Mouse (Mus musculus): ENCODE results near the gene Wwc1.

The Wwc1 gene

GRCm38 (mm10) chr11:35933402-35934085 is 46.8 kb downstream of the Wwc1 start:
- DNase-seq (ENCODE audit: low spot score) = peak; percentile 39

GRCm38 (mm10) chr11:35932121-35932885 is 48.0 kb downstream of the Wwc1 start:
- DNase-seq (ENCODE audit: low spot score) = no peak

DNA sequence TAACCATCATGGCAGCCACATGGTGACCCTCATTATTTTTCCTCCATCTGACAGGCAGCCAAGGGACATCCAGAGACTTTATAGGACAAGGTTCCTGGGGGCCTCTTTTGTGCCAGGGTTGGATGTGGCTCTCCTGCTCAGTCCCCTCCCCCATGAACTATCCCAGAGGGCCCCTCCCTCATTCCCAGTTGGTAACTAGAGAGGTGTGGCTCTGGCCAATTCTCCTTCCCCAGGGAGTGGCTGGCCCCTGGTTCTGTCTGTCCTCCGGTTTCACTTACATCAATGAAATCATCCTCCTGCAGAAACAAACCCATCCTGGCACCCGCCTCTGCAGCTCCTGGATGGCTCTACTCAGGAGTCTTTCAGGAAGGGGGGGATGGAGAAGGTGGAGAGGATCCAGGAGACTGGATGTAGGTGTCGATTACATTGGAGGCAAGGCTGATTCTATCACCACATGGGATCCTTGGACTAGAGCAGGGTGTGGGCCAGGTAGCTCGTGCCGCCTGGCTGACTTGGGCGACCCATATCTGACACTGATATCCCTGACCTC is 49.7 kb downstream of the Wwc1 start:
- DNase-seq (ENCODE audit: low spot score) = no peak

DNA sequence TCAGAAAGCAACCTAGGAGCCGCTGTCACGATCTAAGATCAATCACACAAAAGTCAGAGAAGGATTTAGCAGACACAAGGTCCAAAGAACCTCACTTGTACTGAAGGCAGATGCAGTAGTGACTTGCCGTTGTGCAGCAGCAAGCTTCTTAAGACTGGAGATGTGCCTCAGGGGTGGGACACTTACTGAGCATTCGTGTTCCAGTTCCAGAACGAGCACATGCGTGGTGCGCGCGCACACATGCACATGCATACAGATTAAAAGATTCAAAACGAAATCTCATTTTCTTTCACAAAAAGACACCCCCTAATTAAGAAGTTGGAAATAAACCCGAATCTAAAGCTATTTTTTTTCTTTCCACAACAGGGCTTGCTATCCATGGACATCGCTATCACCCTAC is 51.9 kb downstream of the Wwc1 start:
- DNase-seq (ENCODE audit: low spot score) = no peak

DNA sequence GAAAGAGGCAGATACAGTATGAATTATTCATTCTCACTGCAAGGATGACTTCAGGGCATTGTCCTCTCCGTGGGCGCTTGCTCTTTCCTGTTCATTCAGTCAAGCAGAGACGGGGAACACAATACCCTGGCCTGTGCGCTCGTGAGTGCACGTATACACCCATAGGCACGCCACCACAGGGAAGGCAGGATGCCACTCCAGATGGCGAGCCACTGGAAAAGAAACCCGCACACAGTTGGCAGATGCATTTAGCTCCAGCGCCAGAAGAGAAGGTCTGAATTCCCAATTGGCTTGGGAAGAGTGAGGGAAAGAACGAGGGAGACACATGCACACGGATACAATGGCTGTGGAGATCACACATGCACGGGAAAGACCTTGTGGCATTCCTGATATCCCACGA is 53.0 kb downstream of the Wwc1 start:
- DNase-seq (ENCODE audit: low spot score) = no peak

GRCm38 (mm10) chr11:35925592-35925991 is 54.7 kb downstream of the Wwc1 start:
- peak; percentile 38 for DNase-seq (ENCODE audit: low spot score)

DNA sequence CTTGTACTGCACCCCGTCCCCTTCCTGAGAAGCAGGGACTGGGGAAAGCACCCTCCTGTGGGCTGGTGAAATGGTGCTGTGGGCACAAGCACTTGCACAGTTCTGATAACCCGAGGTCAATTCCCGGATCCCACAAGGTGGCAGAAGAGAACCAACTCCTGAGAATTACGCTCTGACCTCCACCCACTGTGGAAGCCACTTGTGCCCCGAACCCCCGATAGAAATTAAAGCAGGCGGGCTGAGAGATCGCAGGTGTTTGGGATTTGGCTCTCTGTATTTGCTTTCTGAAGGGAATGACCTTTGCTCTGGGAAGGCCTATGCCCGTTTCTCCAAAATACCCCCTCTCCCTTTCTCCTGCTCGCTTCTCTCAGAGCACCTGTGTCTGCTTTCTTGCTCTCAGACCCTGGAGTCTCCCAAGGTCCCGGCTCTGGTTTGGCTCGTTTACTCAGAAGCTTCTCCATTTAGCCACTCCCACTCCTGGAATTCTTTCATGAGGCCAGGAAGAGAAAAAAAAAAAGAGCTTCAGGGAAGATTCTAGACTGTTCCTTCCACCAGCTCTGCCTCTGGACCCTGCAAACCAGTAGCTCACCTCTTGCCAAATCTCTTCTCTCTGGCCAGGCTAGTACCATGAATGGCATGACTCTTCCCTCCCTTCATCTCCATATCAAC is 58.0 kb downstream of the Wwc1 start:
- peak; percentile 44 for DNase-seq (ENCODE audit: low spot score)

- DNase-seq (ENCODE audit: low spot score) = no peak
Measured at GRCm38 (mm10) chr11:35920776-35921175, 59.6 kb downstream of the Wwc1 start.

- no peak for DNase-seq (ENCODE audit: low spot score)
Measured at GRCm38 (mm10) chr11:35919856-35920503, 60.3 kb downstream of the Wwc1 start.

GRCm38 (mm10) chr11:35919383-35919782 is 60.9 kb downstream of the Wwc1 start:
- DNase-seq (ENCODE audit: low spot score) = no peak

DNA sequence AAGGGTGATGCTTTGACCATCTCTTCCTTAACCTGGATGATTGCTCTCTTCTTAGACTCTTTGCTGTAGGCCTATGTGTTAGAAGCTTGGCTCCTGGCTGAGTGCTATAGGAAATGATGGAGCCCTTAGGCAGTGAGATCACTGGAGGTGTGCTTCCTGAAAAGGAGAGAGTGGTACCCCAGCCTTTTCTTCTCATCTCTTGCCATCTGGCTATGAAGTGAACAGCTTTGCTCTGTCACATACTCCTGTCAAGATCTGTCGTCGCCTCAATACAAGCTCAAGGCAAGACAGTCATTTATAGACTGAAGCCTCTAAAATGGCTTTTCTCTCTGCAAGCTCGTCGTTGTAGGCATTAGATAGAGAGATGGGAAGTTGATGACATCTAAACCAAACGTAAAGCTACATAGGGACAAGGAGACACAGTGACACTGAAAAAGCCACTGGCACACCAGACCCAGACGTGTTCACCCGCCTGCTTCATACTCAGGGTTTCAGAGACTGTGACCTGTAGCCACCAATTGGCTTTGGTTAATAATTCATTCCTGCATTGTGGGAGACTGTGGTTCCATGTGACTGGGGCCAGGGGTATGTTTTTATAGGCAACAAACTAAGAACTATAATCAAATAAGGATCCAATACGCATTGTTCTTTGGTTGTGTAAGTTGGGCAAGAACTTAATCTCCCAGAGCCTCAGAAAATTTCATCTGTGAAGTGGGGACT is 63.7 kb downstream of the Wwc1 start:
- no peak for DNase-seq (ENCODE audit: low spot score)

DNA sequence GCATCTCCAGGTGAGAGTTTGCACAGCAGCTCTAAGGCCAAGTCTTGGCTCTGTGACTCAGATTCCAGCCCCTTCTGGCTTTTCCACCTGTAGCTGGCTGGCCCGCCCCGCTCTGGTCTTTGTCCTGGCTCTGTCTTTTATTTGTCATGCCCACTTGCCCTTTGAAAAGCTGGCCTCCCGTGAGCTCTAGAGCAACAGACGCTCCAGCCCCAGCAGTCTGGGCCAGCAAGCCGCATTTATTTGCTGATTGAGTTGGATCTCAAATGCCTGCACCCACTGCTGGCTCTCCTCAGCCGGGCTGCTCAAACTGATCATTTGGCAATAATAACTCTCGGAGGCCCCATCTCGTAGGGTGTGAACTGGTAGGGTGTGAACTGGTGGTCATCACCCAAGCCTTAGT is 64.8 kb downstream of the Wwc1 start:
- no peak for DNase-seq (ENCODE audit: low spot score)

- DNase-seq (ENCODE audit: low spot score) = no peak
Measured at GRCm38 (mm10) chr11:35913418-35914044, 66.8 kb downstream of the Wwc1 start.

DNA sequence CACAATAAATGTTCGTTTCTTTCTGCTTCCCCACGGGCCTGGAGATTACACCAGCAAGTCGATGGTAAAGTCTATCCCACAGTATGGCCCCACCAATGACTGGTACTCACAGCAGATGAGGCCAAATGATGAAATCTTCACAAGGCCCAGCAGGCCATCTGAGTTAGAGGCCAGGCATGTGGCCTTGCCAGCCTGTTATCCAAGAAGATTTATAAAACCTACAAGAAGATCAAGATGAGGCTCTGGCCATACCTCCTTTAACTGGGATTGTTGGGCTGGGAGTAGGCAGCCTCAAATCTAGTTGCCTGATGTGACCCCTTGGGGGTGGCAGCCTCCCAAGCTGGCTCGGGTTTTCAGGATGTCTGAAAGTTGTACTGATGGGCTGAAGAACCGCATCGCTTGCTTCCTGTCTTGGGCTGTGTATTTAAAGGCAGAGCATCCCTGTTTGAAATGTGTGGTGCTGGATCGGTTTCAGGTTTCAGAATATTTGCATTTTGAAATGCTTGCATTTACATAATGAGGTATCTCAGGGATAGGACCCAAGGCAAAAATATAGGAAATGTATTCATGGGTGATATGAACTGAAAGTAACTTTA is 75.3 kb downstream of the Wwc1 start:
- DNase-seq (ENCODE audit: low spot score) = no peak

GRCm38 (mm10) chr11:35903079-35903478 is 77.2 kb downstream of the Wwc1 start:
- DNase-seq (ENCODE audit: low spot score) = no peak

GRCm38 (mm10) chr11:35899946-35900345 is 80.4 kb downstream of the Wwc1 start:
- no peak for DNase-seq (ENCODE audit: low spot score)

DNA sequence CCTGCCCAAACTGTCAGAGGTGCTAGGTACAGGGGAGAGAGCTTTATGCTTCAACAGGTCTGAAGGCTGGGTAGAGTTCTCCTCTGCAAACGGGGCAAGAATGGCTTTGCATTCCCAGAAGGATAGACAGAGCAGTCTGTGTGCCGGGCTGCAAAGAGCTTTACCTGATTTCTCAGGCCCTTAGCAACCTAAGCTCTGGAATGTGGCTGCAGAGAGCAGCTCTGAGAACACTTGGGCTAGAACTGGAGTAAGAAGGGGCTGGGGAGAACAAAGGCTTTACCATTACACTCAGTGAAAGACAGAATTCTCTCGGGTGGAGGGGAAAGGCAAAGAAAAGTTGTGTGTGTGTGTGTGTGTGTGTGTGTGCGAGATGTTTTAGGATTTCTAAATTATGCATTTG is 86.9 kb downstream of the Wwc1 start:
- peak; percentile 32 for DNase-seq (ENCODE audit: low spot score)

GRCm38 (mm10) chr11:35893018-35893421 is 87.3 kb downstream of the Wwc1 start:
- no peak for DNase-seq (ENCODE audit: low spot score)

DNA sequence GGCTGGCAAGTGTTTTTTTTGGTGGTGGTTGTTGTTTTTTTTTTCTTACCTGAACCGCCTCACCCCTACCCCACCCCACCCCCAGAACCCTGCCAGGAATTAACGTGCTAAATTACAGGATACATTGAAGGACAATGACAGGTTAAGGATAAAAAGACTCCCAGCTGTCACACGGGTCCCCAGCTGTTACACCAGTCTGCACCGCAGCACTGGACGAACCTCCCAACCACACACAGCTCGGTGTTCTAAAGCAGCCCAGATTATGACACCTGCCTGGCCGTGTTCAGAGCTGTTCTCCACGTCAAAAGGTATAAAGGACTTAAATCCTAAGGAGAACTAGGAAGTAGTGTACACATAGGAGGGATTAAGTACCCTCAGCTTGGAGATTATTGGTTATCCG is 88.0 kb downstream of the Wwc1 start:
- no peak for DNase-seq (ENCODE audit: low spot score)

- no peak for DNase-seq (ENCODE audit: low spot score)
Measured at GRCm38 (mm10) chr11:35888790-35889189, 91.5 kb downstream of the Wwc1 start.

DNA sequence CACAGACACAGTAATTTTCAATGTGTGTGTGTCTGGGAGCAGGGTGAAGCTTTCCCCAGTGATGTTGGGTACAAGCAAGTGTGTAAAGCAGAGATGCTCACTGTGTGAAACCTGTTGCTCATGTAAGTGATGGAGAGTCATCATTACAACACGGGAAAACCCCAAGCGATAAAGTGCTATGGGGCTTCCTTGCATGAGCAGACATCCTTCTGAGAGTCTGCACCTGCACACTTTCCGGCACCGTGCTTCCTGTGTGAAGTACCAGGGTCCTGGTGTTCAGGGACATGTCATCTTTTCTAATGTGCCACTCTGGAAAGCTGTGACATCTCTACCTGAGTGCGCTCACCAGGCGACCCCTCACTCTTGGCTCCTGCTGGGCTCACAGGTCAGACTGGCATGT is 97.5 kb downstream of the Wwc1 start:
- no peak for DNase-seq (ENCODE audit: low spot score)
